Mouse (Mus musculus) megakaryocyte-erythroid progenitor cell, adult 5-6 weeks (primary cell): ENCODE data around the gene Pitpnc1. TPM values are rescaled to one million over a fixed set of nuclear protein-coding genes. Genes with fewer than 3 reads are reported as not detected.

Experiments used
- ATAC-seq: replicated peaks from 2 replicates; pipeline ENCODE4 v1.8.0; 2016; ENCODE audit warnings: mild to moderate bottlenecking, inconsistent platforms; ENCODE audit not compliant: severe bottlenecking, poor library complexity, low FRiP score, low TSS enrichment
- total RNA-seq, 2 experiments: library from RNA; stranded (forward) in 1 of 2; stranded (reverse) in 1 of 2; fragments of 200-1000, 215-1000 nt in 1 of 2; fragments of >200 nt in 1 of 2; fragmentation: Nextera tagmentation in 1 of 2; gene quantifications; 2 replicates each; pipeline ENCODE4 v1.2.3; 2014 to 2017

Gene Pitpnc1
- total RNA-seq, 2 experiments from 2014 or later, result 28.6 to 35.0 TPM

- ATAC-seq, result no peak
Measured at GRCm38 (mm10) chr11:107264889-107265615, 205.4 kb downstream of the Pitpnc1 start.

- ATAC-seq, result no peak
Measured at GRCm38 (mm10) chr11:107263838-107264237, 206.7 kb downstream of the Pitpnc1 start.

- ATAC-seq, result no peak
Measured at GRCm38 (mm10) chr11:107259428-107259827, 211.1 kb downstream of the Pitpnc1 start.

- ATAC-seq, result no peak
Measured at GRCm38 (mm10) chr11:107255185-107255584, 215.3 kb downstream of the Pitpnc1 start.

GRCm38 (mm10) chr11:107254181-107254580 lies 216.3 kb downstream of the Pitpnc1 start:
- ATAC-seq, result no peak

GRCm38 (mm10) chr11:107252026-107252425 lies 218.5 kb downstream of the Pitpnc1 start:
- no peak for ATAC-seq

- no peak for ATAC-seq
Measured at GRCm38 (mm10) chr11:107251460-107251859, 219.0 kb downstream of the Pitpnc1 start.

GRCm38 (mm10) chr11:107250882-107251281 lies 219.6 kb downstream of the Pitpnc1 start:
- no peak for ATAC-seq

GRCm38 (mm10) chr11:107248753-107249152 lies 221.7 kb downstream of the Pitpnc1 start:
- ATAC-seq, result no peak

GRCm38 (mm10) chr11:107245657-107246056 lies 224.8 kb downstream of the Pitpnc1 start:
- no peak for ATAC-seq

GRCm38 (mm10) chr11:107243126-107243525 lies 227.4 kb downstream of the Pitpnc1 start:
- ATAC-seq, result no peak

- ATAC-seq, result no peak
Measured at GRCm38 (mm10) chr11:107241678-107242077, 228.8 kb downstream of the Pitpnc1 start.

- no peak for ATAC-seq
Measured at GRCm38 (mm10) chr11:107238506-107238905, 232.0 kb downstream of the Pitpnc1 start.

- ATAC-seq, result no peak
Measured at GRCm38 (mm10) chr11:107237532-107237931, 233.0 kb downstream of the Pitpnc1 start.

GRCm38 (mm10) chr11:107233252-107233890 lies 237.1 kb downstream of the Pitpnc1 start:
- ATAC-seq, result no peak

- ATAC-seq, result no peak
Measured at GRCm38 (mm10) chr11:107230128-107230527, 240.4 kb downstream of the Pitpnc1 start.

GRCm38 (mm10) chr11:107226431-107226830 lies 244.1 kb downstream of the Pitpnc1 start:
- ATAC-seq, result no peak

- no peak for ATAC-seq
Measured at GRCm38 (mm10) chr11:107226013-107226412, 244.5 kb downstream of the Pitpnc1 start.

- no peak for ATAC-seq
Measured at GRCm38 (mm10) chr11:107225301-107225700, 245.2 kb downstream of the Pitpnc1 start.

- ATAC-seq, result no peak
Measured at GRCm38 (mm10) chr11:107223667-107224214, 246.8 kb downstream of the Pitpnc1 start.

GRCm38 (mm10) chr11:107223169-107223561 lies 247.3 kb downstream of the Pitpnc1 start:
- ATAC-seq, result no peak
